Mouse (Mus musculus) ovary, adult 2 months (tissue): ENCODE data around the gene Gm17783. TPM values are rescaled to one million over a fixed set of nuclear protein-coding genes. Genes with fewer than 3 reads are reported as not detected.

ENCODE experiments used
- polyA plus RNA-seq: library from polyadenylated mRNA; depleted of rRNA; stranded (reverse); fragments of >200 nt; gene quantifications from 2 replicates; pipeline ENCODE4 v1.2.3, GENCODE M21; 2012; rRNA removed

The Gm17783 gene
- polyA plus RNA-seq = 0.15 and 0.22 TPM in 2 replicates

GRCm38 (mm10) chr16:45531950-45532349, at the start of gene Gm17783:
Gene Gm17783 (minus strand): TSS chr16:45532050.

GRCm38 (mm10) chr16:45535009-45535408, 3.2 kb upstream of the Gm17783 start, which contains the start of gene Slc9c1:
Gene Slc9c1 (plus strand): TSS chr16:45535309.

GRCm38 (mm10) chr16:45492927-45493326, 38.9 kb downstream of the Gm17783 start, which contains the start of gene Gm609:
Gene Gm609 (minus strand): TSS chr16:45492969.

Other genes starting within 250 kb of the Gm17783 start
- gene Cd200, start 123.0 kb downstream of the Gm17783 start, polyA plus RNA-seq = 85.3 and 105 TPM in 2 replicates
- 0.54 and 1.0 TPM in 2 replicates for gene Gm609, start 39.1 kb downstream of the Gm17783 start, polyA plus RNA-seq
- gene Slc9c1, start 3.3 kb upstream of the Gm17783 start, polyA plus RNA-seq = not detected in 2 replicates
- gene Gcsam, start 78.3 kb upstream of the Gm17783 start, polyA plus RNA-seq = 0.14 and 0.16 TPM in 2 replicates
- gene BC016579, start 122.0 kb upstream of the Gm17783 start, polyA plus RNA-seq = not detected in 2 replicates
- 0.05 TPM in 1 of 2 replicates, not detected in the other for gene Tmprss7, start 161.6 kb upstream of the Gm17783 start, polyA plus RNA-seq
- 0.79 and 1.1 TPM in 2 replicates for gene Tagln3, start 192.6 kb upstream of the Gm17783 start, polyA plus RNA-seq
- gene Abhd10, start 210.9 kb upstream of the Gm17783 start, polyA plus RNA-seq = 6.3 and 7.1 TPM in 2 replicates